Mouse (Mus musculus) MN1 (cell line): ENCODE measurements around the gene Chtop.

Experiments used
- DNase-seq: peaks from one replicate; pipeline ENCODE4 v3.0.0-alpha.2; 2016; ENCODE audit warnings: low spot score

Chtop gene

DNA sequence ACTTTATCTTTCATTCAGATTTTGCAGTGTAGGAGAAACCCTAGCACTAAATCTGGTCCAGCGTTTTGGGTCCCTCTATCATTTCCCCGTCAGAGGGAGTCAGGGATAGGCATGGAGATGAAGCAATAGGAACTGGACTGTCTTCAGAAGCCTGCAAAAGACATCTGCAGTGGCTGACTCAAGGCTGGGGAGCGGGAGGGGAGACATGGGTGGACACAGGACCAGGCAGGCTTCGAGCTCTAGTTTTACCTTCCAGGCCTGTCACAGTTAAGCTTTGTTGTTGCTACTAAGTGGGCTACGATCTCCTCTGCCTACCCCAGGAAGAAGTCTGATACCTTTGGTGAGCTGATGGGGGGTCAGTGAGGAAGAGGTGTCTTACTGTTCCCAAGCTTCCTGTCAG, 3.0 kb upstream of the Chtop start:
- no peak for DNase-seq

DNA sequence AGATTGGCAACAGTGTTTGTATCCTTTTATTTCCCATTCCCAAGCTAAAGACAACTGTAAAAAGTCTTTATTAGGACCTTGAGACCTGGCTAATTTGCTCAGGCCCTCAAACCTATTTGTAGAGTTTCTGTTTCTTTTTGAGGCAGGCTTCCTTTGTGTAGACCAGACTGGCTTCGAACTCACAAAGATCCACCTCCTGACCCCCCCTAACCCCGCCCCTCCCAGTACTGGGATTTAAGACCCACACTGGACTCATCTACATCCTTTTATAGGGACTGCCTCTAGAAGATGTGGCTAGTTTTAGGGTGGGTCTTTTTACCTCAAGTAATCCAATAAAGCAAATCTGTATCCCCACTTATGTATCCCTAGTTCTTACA, 437 bp upstream of the Chtop start:
- DNase-seq = no peak

DNA sequence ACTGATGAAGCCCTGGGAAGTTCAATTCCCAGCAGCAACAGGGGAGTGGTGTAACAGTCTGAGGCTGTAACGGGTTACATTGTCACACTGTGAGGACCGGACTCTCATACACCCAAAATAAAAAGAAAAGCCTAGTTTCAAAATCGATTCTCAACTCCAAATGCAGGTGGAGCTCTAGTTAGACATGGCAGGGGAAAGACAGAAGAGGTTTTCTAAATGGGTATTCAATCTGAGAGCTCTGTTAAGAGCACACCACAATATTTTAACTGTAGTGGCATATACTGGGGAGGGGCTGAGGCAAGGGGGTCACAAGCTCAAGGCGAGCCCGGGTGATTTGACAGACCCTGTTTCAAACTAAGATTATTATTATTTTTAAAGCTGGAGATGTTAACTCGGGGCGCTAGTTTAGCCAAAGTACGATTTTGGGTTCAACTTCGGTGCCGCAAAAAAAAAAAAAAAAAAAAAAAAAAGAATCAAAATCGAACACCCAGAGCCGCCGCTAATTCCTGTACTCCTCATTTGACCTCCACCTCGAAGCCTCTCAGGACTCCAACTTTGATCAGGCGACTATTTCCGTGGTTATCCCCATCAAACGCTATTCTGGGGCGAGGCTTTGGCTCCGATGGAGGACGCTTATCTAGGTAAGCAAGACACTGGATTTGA, 880 bp downstream of the Chtop start:
- DNase-seq = peak; percentile 47

DNA sequence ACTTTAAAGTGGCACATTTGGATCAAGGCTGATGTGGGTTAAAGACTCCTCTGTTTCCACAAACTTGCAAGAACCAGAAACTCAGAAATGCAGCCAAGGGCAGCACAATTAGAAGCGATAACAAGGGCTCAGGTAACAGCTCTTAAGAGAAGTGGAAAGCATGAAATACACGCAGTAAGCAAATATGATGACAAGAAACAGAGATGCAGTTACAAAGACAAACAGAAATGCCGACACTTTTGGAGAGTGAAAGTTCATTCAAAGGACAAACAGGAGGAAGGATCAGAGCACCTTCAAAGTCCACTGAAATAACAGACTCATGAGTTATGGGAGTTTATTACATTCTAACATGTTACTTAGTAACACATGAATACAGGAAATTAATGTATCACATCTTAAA, 2.9 kb downstream of the Chtop start:
- no peak for DNase-seq

DNA sequence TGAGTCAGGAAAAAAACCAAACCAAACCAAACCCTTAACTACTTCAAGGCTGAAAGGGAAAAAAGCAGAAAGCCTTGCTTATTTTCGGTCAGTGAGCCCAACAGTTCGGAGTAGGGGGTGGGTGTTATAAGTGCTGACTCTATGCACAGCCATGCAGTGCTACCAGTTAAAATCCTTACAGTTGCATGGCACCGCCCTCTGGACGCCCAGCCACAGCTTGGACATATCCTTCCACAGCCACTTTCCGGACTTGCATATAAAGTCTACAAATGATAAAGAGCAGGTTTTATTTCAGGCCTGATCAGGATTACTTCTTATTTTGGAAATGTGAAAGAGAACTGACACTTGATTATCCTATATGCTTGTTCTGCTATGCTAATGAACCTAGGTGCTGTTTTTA, 4.1 kb downstream of the Chtop start:
- no peak for DNase-seq

DNA sequence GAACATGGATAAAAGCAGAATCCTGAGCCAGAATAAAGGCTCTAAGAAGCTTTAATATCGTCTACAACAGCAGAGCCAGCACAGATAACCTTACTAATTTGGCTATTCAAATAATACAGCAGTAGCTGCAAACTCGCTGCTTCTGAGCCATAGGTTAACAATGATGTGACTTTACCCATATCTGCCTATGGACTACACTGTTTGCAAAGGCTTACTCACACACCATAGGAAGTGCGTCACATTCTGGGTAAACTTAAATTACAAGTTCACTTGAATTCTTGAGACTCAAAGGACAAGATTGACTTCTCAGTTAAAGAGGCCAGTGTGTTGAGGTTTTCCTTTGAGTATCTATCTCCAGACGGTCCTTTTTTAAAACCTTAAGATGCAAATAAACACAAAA, 5.9 kb downstream of the Chtop start:
- no peak for DNase-seq

DNA sequence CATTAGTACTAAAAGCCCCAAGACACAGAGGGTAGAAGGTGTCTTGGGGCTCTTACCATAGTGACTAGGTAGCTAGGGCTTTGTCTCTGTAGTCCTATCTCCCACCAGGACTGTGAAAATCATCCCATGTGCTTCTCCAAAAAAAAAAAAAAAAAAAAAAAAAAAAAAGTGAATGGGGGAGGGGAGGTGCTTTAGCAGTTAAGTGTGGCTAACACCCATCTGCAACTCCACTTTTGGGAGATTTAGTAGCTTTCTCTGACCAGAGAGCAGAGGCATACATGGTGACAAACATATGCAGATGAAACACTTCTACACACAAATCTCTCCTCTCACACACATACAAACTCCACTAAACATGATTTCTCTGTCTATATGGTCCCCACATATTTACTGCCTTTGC, 11.7 kb downstream of the Chtop start:
- no peak for DNase-seq

DNA sequence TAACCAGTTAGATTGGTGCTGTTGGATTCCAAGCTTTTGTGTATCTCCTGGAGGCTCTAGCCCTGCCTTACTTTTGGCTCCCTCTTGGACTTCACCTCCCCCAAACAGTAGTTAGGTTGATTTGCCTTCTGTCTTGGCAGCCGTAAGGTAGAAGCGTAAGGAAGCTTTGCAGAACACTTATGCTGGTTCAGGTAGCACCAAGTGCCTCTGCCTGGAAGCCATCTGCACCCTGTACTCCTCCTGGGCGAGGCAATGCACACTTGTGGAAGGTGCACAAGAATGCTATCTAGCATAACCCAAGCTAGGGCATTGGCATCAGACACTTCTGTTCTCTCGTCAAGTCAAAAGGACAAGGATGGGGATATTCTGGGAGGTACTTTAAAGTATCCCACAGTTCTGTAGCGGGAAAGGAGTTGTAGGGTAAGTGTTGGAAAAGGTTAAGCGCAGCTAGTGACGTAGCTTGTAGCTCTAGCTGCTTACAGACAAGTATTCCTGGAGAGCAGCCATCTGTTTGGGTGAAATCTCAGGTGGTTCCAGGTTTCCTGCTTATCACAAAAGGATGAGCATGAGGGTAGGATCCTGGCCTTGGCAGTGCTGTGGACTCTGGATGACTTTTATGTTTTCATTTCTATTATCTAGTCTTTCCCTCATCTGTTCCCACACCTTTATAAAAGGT, 13.3 kb downstream of the Chtop start:
- DNase-seq = no peak

DNA sequence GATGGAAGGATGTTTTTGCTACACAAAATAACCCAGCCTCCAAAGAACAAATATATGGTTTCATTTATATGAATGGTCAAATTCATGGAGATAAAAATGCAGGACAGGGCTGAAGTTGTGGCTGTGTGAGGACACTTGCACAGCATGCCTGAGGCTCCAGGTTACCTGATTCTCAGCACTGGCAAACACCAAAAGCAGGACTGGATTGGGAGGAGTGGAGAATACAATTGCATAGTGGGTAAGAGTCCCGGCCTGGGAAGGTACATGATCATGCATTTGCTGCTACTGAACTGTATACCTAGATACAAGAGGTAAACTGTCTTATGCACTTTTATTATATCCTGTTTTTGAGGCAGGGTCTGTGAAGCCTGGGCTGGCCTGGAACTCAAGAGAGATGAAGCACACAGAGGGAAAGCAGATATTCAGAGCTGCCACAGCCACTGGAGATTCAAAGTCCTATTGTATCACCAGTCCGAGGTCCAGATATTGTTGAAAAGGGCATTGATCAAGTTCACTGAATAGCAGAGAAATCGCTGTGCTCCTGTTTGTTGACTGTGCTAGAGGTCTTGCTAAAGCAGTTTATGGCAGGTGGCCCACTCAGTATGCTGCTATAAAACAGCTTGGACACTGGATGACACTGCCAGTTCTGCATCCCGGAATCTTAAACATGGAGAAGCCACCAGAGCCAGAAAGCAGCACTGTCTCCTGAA, 15.3 kb downstream of the Chtop start:
- no peak for DNase-seq

DNA sequence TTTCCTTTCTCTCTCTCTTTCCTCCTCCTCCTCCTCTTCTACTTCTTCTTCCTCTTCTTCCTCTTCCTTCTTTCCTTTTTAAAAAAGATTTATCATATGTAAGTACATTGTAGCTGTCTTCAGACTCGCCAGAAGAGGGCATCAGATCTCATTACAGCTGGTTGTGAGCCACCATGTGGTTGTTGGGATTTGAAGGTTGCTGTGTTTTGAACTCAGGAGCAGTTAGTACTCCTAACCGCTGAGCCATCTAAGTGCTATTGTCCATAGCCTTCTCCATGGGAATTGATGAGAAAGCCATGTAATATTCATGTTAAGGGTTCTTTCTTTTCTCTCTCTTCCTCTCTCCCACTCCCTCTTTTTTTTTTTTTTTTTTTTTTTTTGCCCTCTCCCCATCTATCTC, 17.9 kb downstream of the Chtop start:
- DNase-seq = peak; percentile 35

DNA sequence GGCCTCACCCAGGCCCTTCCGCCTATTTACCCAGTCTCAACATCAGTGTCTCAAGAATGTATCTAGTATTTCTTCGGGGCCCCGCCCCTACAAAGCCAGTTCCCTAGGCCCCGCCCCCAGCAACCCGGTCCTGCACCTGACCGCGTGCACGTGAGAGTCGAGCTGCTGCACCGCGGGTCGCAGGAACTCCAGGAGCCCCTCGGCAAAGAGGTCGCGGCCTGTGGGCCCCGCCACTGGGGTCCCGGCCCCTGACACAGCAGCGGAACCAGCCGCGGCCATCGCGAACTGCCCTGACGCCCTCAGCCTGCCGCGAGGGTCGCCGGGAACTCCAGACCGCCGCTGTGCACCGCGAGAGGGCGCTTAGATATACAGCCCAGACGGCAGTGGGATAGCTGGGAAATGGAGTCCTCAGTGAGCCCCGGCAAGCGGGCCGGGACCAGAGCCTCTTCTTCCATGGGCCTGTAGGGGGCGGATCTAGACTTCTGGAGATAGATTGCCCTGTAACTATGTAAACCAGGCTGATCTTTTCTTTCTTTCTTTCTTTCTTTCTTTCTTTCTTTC, 18.5 kb downstream of the Chtop start, which contains the start of gene Snapin:
Snapin (minus strand) TSS at position 338 of the 561 bp plus-strand sequence.
- DNase-seq = peak; percentile 96

DNA sequence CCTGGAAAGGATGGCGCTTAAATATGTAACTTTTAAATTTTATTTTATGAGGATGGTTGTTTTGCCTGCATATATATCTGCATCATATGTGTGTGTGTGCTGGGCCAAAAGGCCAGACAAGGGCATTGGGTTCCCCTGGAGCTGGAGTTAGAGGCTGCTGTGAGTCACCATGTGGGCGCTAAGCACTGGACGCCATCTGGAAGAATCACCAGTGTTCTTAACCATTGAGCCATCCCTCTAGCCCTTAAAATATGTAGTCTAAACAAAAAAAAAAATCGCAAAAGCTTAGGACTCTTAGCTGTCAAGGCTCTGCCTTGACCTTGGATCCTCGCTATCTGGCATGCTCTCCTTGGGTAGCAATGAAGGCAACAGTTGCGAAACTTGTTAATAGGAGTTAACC, 20.7 kb downstream of the Chtop start:
- no peak for DNase-seq

DNA sequence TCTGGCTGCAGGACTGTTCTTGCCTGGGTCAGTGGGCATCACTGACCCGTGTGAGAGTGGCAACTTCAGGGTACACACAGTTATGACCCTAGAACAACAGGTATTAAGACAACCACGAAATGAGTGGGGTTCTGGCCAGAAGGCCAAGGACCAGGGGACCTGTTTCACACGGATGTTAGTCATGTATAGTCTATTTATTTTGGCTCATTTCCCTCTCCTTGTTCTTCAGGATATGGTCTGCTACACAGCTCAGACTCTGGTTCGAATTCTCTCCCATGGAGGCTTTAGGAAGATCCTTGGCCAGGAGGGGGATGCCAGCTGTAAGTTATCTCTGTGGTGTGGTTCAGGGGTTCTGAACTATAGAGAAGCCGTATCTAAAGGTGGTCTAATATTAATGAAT, 22.3 kb downstream of the Chtop start:
- DNase-seq = peak; percentile 38

DNA sequence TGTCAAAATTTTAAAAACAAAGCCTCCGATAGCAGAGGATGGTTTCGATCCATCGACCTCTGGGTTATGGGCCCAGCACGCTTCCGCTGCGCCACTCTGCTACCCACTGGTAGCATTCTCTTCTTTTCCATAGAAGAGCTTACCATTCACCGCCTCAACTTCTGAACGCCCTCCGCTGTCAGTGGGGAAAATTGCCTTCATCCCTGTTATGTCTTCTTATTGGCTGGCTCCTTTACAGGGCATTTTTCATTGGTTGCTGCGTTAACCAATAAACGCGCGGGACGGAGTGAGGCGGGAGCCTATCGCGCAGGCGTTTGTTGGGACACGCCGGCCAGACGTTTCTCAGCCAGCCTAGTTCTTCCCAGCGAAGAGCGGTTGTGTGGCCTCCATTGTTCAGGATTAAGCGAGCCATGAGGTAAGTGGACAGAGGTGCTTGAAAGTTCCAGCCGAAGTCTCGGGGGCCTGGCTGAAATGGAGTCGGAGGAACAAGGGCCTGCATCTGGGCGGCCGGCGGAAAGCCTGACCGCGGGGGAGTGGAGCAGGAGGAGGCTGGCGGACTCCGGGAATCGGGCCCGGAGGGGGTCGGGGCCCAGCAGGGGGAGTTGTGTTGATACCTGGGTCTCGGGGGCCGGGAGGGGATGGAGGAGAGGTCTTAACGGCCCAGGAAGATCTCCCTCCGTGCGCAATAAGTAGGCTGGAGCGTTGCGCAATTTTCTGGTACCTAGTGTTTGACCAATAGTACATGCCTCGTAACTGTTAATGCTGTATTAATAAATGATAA, 33.3 kb downstream of the Chtop start, which contains the start of gene Ilf2:
Ilf2 (plus strand) TSS at position 296 of the 781 bp plus-strand sequence.
- DNase-seq = peak; percentile 99

DNA sequence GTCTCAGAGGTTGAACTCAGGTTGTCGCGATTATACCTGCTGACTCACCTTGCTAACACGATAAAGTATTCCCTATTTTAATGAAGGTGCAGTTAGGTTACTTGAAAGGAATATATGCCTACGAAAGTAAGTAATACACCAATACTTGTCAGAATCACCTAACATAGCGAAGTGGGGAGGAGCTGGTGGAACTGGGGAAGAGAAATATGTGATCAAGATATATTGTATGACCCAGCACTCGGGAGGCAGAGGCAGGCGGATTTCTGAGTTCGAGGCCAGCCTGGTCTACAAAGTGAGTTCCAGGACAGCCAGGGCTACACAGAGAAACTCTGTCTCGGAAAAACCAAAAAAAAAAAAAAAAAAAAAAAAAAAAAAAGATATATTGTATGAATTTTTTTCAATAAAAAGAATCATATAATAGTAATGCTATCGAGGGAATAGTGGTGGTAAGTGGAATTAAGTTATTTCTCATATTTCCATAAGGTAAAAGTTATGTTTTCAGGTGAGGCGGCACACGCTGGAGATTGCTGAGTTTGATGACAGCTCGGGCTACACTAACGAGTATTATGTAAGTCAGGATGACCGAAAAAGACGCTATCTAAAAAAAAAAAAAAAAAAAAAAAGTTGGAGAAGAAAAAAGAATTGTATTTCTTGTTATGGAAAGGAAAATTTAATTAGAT, 34.0 kb downstream of the Chtop start:
- DNase-seq = no peak

DNA sequence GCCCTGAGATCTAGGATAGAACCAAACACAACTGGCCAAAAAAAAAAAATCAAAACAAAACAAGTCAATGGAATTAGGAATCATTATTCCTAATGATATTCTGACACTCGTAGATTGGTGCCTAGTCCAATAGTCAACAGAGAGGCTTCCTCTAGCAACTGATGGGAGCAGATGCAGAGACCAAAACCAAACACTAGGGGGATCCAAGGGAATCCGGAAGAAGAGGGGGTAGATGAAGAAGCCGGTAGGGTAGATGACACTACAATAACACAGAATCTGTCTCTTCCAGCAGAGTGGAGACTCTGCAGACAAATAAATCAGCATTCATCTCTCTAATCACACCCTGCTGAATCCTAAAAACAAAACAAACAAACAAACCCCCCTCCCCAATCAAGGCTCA, 37.1 kb downstream of the Chtop start:
- peak; percentile 54 for DNase-seq

DNA sequence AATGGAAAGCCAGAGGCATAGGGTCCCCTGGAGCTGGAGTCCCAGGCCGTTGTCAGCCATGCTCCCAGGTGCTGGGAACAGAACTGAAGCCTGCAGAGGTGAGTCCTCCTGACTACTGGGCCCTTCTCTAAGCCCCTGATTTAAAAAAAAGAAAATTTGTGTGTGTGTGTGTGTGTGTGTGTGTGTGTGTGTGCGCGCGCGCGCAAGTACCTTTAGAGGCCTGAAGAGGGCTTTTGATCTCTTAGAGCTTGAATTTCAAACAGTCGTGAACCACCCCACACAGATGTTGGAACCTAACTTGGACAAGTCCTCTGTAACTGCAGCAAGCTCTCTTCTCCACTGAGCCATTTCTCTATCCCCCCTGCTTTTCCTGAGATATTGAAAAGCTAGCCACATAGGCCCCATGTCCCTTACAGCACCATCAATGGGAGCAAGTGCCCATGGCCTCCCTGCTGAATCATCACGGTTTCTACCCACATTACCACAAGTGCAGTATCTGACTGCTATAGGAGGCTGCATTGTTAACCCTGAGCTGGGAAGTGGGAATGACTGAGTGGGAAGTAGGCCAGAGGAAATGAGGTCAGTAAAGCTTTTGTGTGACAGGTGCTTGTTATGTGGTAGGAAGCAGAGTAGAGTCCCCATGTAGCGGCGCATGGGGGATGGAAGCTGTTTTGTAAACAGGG, 41.5 kb downstream of the Chtop start:
- DNase-seq = no peak

DNA sequence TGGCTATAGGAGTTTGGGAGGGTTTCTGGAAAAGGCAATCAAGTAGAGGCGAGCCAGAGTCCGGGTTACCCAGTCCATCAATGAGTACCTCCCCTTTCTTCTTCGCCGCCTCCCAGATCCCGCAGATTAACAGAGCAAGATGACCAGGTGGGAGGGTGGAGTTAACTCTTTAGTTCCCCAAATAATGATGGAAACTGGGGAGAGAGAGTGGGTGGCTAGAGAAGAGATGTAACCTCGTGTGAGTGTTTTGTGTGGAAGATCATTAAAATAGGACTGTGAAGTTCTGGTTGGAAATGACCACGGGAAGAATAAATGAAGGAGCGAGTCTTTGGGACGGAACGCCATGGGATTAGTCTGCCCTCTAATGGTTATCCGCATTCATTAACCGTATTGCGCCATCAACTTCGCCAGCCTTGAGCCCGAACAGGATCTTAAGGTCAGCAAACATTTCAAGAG, 43.0 kb downstream of the Chtop start:
- peak; percentile 86 for DNase-seq

DNA sequence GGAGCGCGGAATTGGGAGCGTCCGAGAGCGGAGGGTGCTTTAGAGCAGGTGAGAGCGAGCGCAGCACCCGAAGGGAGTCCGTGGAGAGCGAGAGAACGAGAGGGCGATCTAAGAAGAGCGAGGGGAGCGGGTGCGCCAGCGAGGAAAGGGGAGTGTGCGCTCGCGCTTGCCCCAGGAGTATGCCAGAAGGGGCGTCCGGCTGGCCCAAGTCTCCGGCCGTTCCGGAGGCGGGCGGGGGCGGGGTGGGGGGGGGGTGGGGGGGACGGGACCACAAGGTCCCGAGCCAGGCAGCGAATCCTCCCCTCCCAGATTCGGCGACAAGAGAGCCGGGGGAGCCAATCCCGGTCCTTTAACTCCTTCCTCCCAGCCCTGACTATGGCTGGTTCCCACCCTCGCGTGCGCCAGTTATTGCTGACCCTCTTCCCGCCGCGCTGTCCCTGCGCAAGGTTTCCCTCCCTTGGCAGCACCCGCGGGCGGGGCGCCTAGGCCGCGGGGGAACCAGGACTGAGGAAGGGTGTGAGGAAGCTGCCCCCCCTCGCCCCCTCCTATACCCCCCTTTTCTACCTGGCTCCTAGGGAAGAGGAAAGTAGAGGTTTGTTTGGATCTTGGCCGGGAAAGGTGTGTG, 43.5 kb downstream of the Chtop start, which contains the start of gene Npr1:
Npr1 (minus strand) TSS at position 181 of the 625 bp plus-strand sequence.
- DNase-seq = peak; percentile 27

DNA sequence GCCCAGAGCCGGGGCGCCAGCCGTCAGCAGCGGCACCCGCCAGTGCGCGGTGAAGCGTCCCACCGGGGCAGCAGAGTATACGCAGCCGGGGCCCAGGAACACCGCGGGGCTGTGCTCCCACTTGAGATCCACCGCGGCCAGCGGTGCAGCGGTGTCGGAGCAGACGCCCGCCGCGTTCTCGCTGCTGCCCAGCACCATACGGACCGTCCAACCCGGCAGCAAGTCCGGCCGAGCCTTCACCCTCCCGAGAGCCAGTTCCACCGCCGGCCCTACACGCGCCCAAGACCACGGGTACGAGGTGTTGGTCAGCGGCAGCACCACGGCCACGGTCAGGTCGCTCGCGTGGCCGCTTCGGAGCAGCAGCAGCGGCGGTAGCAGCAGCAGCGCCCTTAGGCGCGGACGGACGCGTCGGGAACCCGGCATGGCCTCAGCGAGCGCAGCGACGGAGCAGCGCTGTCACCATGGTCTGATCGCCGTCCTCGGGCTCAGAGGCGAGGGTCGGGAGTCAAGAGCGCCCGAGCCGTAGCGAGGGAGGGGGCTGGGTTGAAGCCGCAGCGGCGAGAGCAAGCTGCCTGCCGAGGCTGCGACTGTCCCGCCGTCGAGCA, 44.1 kb downstream of the Chtop start:
- DNase-seq = no peak
